ENCODE assay signal across 10 mouse cellular contexts in genomic region chr19:7299052-7299451, GRCm38 (mm10). TPM values are rescaled to one million over a fixed set of nuclear protein-coding genes. Genes with fewer than 3 reads are reported as not detected.
A peak's percentile ranks its signal among the peaks of the same experiment; 100 is the strongest.
DNase-seq lines count a peak whose midpoint lies in the region; ATAC-seq and TF ChIP-seq lines count a peak whose summit lies in the region.
"Had no signal": no experiment of that assay in that cellular context is flagged by ENCODE, and none has a peak within 500 bp of the region (broad histone marks: within the 10 kb centered on the region; RNA-seq: fewer than 3 reads in every experiment).

No protein-coding gene starts in this region.

- H3K36me3 ChIP-seq in lung, embryonic 14.5 days (ENCODE audit: insufficient read depth) = no peaks in the 10 kb centered on the region
- H3K36me3 ChIP-seq in forebrain, embryonic 16.5 days (ENCODE audit: control insufficient read depth, insufficient read depth) = no peaks in the 10 kb centered on the region

- H3K4me1 ChIP-seq in lung, embryonic 14.5 days (ENCODE audit: insufficient read depth) = peaks cover 11% of the 10 kb centered on the region; the same call in 1 of the 2 replicates
- peaks cover 13% of the 10 kb centered on the region for H3K4me1 ChIP-seq in forebrain, embryonic 16.5 days (replicated peaks; ENCODE audit: control insufficient read depth, insufficient read depth, low read length)
- peaks cover 41% of the 10 kb centered on the region for H3K4me1 ChIP-seq in olfactory bulb, adult 2 months (ENCODE audit: control insufficient read depth, insufficient read depth, low read length)

- peak; percentile 37 for DNase-seq in lung, embryonic 14.5 days
- no peak for DNase-seq in lung, postnatal 25 days (ENCODE audit: low spot score)
- DNase-seq in left cerebral cortex, adult 11 months (ENCODE audit: low spot score) = peak; percentile 73
- DNase-seq in urinary bladder, postnatal 25 days (ENCODE audit: low spot score) = no peak
- DNase-seq in thymus, postnatal 36 days = no peak
- DNase-seq: cerebellum, adult 11-12 months; gastrocnemius, postnatal 14 days; kidney, postnatal 14 days had no signal

- no peaks in the 10 kb centered on the region for H3K27me3 ChIP-seq in lung, embryonic 14.5 days (ENCODE audit: insufficient read depth, low read length)
- no peaks in the 10 kb centered on the region for H3K27me3 ChIP-seq in forebrain, embryonic 16.5 days (replicated peaks; ENCODE audit: control insufficient read depth, insufficient read depth, low read length)

- no peak for TF ChIP-seq CTCF in lung, embryonic 14.5 days (IDR thresholded peaks at IDR 0.05; ENCODE audit: low read depth)
- TF ChIP-seq CTCF in olfactory bulb, adult 2 months (IDR thresholded peaks at IDR 0.05; ENCODE audit: insufficient read depth, low read depth, low read length) = no peak

- no peak overlapping the region for H3K9ac ChIP-seq in lung, embryonic 14.5 days
- H3K9ac ChIP-seq in forebrain, embryonic 16.5 days (replicated peaks; ENCODE audit: low read depth, low read length) = no peak overlapping the region

- TF ChIP-seq POLR2A in olfactory bulb, adult 2 months (IDR thresholded peaks at IDR 0.05; ENCODE audit: insufficient read depth, low read depth, low read length) = no peak

- no peaks in the 10 kb centered on the region for H3K9me3 ChIP-seq in lung, embryonic 14.5 days (ENCODE audit: low read depth, low read length)
- no peaks in the 10 kb centered on the region for H3K9me3 ChIP-seq in forebrain, embryonic 16.5 days (ENCODE audit: control insufficient read depth, low read length)

- H3K4me2 ChIP-seq in lung, embryonic 14.5 days = no peak overlapping the region
- H3K4me2 ChIP-seq in forebrain, embryonic 16.5 days (ENCODE audit: low read length) = no peak overlapping the region

- no peak overlapping the region for H3K4me3 ChIP-seq in lung, embryonic 14.5 days (ENCODE audit: low read depth, low read length)
- no peak overlapping the region for H3K4me3 ChIP-seq in forebrain, embryonic 16.5 days (replicated peaks; ENCODE audit: low read length)
- no peak overlapping the region for H3K4me3 ChIP-seq in olfactory bulb, adult 2 months (ENCODE audit: insufficient read depth, low read depth, low read length)

- ATAC-seq in lung, embryonic 14.5 days (ENCODE audit: insufficient read depth) = peak; percentile 58
- peak; percentile 97 for ATAC-seq in forebrain, embryonic 16.5 days

- no peak overlapping the region for H3K27ac ChIP-seq in lung, embryonic 14.5 days (ENCODE audit: low read depth)
- H3K27ac ChIP-seq in forebrain, embryonic 16.5 days (ENCODE audit: low read length) = peak overlapping the region; percentile 69
- H3K27ac ChIP-seq in olfactory bulb, adult 2 months (ENCODE audit: insufficient read depth, low read depth, low read length) = peak overlapping the region; percentile 63

RNA-seq across cellular contexts. Expression of gene Rcor2, which starts 31.9 kb away (rescaled TPM):
- 6.0 and 7.9 TPM in 2 replicates for polyA plus RNA-seq in lung, embryonic 14.5 days (2014; fragmentation: Nextera tagmentation; extraction: Ambion mirVana)
- 45.8 and 49.2 TPM in 2 replicates for polyA plus RNA-seq in forebrain, embryonic 16.5 days (2015; fragmentation: Nextera tagmentation; extraction: Ambion mirVana)
- not detected in 2 replicates for polyA plus RNA-seq in olfactory bulb, adult 2 months (2012; ENCODE audit: insufficient read depth, insufficient read length, low replicate concordance, missing spikeins)

RNA-seq across cellular contexts. Expression of gene Mark2, which starts 42.6 kb away (rescaled TPM):
- polyA plus RNA-seq in lung, embryonic 14.5 days (2014; fragmentation: Nextera tagmentation; extraction: Ambion mirVana) = 49.2 and 57.8 TPM in 2 replicates
- polyA plus RNA-seq in forebrain, embryonic 16.5 days (2015; fragmentation: Nextera tagmentation; extraction: Ambion mirVana) = 41.2 and 43.8 TPM in 2 replicates
- not detected in 2 replicates for polyA plus RNA-seq in olfactory bulb, adult 2 months (2012; ENCODE audit: insufficient read depth, insufficient read length, low replicate concordance, missing spikeins)

RNA-seq across cellular contexts. Expression of gene Naa40, which starts 58.1 kb away (rescaled TPM):
- polyA plus RNA-seq in lung, embryonic 14.5 days (2014; fragmentation: Nextera tagmentation; extraction: Ambion mirVana) = 64.9 and 65.8 TPM in 2 replicates
- 67.3 and 74.7 TPM in 2 replicates for polyA plus RNA-seq in forebrain, embryonic 16.5 days (2015; fragmentation: Nextera tagmentation; extraction: Ambion mirVana)
- polyA plus RNA-seq in olfactory bulb, adult 2 months (2012; ENCODE audit: insufficient read depth, insufficient read length, low replicate concordance, missing spikeins) = not detected in 2 replicates

Comparison
In these comparisons a context has a peak if more than half of its experiments do, and no peak if none do; other contexts are left out.
1. DNase-seq: peak in lung, embryonic 14.5 days (single experiment) and left cerebral cortex, adult 11 months (single experiment); none in lung, postnatal 25 days (single experiment), urinary bladder, postnatal 25 days (single experiment) and thymus, postnatal 36 days (0 of 2).